Mouse (Mus musculus) G1E (cell line): ENCODE measurements at regions not wholly inside any gene's neighbourhood (a gene's known extent, or its start where the extent isn't known, plus 50 kb on each side); places are given as distances from the start of the nearest gene placed in this dataset.

Source experiments
- ATAC-seq: 2 replicates; pipeline ENCODE4 v1.8.0; 2016; ENCODE audit warnings: mild to moderate bottlenecking; ENCODE audit not compliant: insufficient number of reproducible peaks, poor library complexity, low FRiP score, severe bottlenecking; ENCODE audit errors: extremely low read depth
- DNase-seq: peaks from one replicate; pipeline ENCODE4 v3.0.0; 2012; ENCODE audit warnings: low spot score
- H3K27me3 ChIP-seq: 2 replicates; pipeline ENCODE4 v1.6.1; 2012; ENCODE audit warnings: mild to moderate bottlenecking, low read length, inconsistent platforms; ENCODE audit not compliant: insufficient read depth
- H3K36me3 ChIP-seq: replicated peaks from 2 replicates; pipeline ENCODE3; 2012; ENCODE audit warnings: mild to moderate bottlenecking, inconsistent platforms
- H3K4me1 ChIP-seq: 2 replicates; pipeline ENCODE4 v1.6.1; 2012; ENCODE audit warnings: low read depth, low read length, inconsistent platforms, mixed read lengths; ENCODE audit not compliant: insufficient read depth
- H3K4me3 ChIP-seq: 2 replicates; pipeline ENCODE4 v1.5.1; 2012; ENCODE audit warnings: low read depth, mild to moderate bottlenecking, inconsistent platforms, low read length, moderate library complexity, mixed read lengths
- H3K9me3 ChIP-seq: replicated peaks from 2 replicates; pipeline ENCODE4 v1.6.1; 2012; ENCODE audit warnings: inconsistent platforms
- CTCF ChIP-seq: IDR thresholded peaks from 2 replicates; pipeline ENCODE4 v1.5.1; 2012; ENCODE audit warnings: low read depth, low read length, inconsistent platforms, mixed read lengths
- GATA1 ChIP-seq: IDR thresholded peaks from 2 replicates; pipeline ENCODE4 v1.6.1; 2012; ENCODE audit warnings: borderline replicate concordance, low read length, inconsistent platforms, mixed read lengths
- GATA2 ChIP-seq: IDR thresholded peaks from 2 replicates; pipeline ENCODE4 v1.6.1; 2012; ENCODE audit warnings: low read depth, low read length, inconsistent platforms, borderline replicate concordance
- POLR2AphosphoS5 ChIP-seq: IDR thresholded peaks from 2 replicates; pipeline ENCODE4 v1.6.1; 2012; ENCODE audit warnings: low read depth, low read length, inconsistent platforms; ENCODE audit not compliant: insufficient replicate concordance
- TAL1 ChIP-seq: conservative IDR thresholded peaks from 2 replicates; pipeline ENCODE4 v1.6.1; 2012; ENCODE audit warnings: low read depth, low read length, inconsistent platforms, mixed read lengths

GRCm38 (mm10) chr9:120763802-120764201, 165.2 kb upstream of the Ctnnb1 start:
- TF ChIP-seq GATA2 = no peak
- Histone ChIP-seq H3K4me3 (no peak overlapping the region), H3K36me3 (no peaks in the 10 kb centered on the region), H3K27me3 (peaks cover 12% of the 10 kb centered on the region; the same call in 1 of the 2 replicates), H3K4me1 (peaks cover 5% of the 10 kb centered on the region; the same call in 1 of the 2 replicates), H3K9me3 (no peaks in the 10 kb centered on the region)
- DNase-seq = no peak
- ATAC-seq = no peak

GRCm38 (mm10) chr9:120764663-120765062, 164.4 kb upstream of the Ctnnb1 start:
- TF ChIP-seq TAL1 (no peak), POLR2AphosphoS5 (no peak), CTCF (no peak), GATA1 (no peak), GATA2 (no peak)
- no peak for DNase-seq
- ATAC-seq = no peak
- Histone ChIP-seq H3K9me3 (no peaks in the 10 kb centered on the region), H3K27me3 (peaks cover 15% of the 10 kb centered on the region; the same call in 1 of the 2 replicates), H3K36me3 (no peaks in the 10 kb centered on the region), H3K4me1 (peaks cover 7% of the 10 kb centered on the region), H3K4me3 (no peak overlapping the region)

- TF ChIP-seq TAL1 (no peak), GATA2 (no peak), GATA1 (no peak), CTCF (no peak), POLR2AphosphoS5 (no peak)
- no peak for DNase-seq
- H3K36me3 ChIP-seq = no peaks in the 10 kb centered on the region
- peaks cover 8% of the 10 kb centered on the region for H3K4me1 ChIP-seq
- no peaks in the 10 kb centered on the region for H3K9me3 ChIP-seq
- peaks cover 18% of the 10 kb centered on the region; the same call in 1 of the 2 replicates for H3K27me3 ChIP-seq
- no peak for ATAC-seq
- no peak overlapping the region for H3K4me3 ChIP-seq
Measured at GRCm38 (mm10) chr9:120765292-120765691, 163.7 kb upstream of the Ctnnb1 start.

DNA sequence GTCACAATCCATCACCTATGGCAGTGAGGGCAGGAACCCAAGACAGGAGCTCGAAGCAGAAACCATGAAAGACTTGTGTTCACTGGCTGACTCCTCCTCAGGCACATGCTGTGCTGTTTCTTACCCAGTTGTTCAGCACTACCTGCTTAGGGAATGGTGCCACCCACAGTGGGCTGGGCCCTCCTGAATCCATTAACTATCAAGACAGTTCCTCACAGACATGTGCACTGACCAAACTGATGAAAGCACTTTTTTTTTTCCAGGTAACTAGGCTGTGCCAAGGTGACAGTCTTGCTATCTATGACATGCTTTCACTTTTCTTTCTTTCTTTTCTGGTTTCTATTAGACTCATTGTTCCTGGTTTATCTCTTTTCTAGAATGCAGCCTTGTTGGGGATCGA, 162.1 kb upstream of the Ctnnb1 start:
- no peaks in the 10 kb centered on the region for H3K9me3 ChIP-seq

DNA sequence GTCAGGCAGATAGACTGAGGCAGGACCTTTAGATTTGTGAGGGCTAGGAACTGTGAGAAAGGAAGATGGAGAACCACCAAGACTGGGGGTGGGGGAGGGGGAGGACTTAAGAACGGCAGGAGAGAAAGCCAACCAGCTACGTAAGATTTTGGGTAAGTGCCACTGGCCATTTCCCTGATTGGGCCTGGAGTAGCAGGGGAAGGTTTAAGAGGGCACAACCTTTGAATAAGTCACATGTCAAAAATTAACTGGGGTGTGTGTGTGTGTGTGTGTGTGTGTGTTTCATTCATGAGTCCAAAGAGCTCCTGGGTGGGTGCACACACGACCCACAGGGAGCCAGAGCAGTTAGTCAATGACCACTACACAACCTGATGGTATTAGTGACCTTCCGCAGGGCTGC, 161.6 kb upstream of the Ctnnb1 start:
- TF ChIP-seq GATA1 (no peak), POLR2AphosphoS5 (no peak), GATA2 (no peak), CTCF (no peak), TAL1 (no peak)
- DNase-seq (no peak), ATAC-seq (no peak)
- H3K36me3 ChIP-seq = no peaks in the 10 kb centered on the region
- no peaks in the 10 kb centered on the region for H3K9me3 ChIP-seq
- peaks cover 18% of the 10 kb centered on the region; the same call in 1 of the 2 replicates for H3K27me3 ChIP-seq
- peaks cover 25% of the 10 kb centered on the region for H3K4me1 ChIP-seq
- no peak overlapping the region for H3K4me3 ChIP-seq

More for the DNA sequence above, 162.1 kb upstream of the Ctnnb1 start:
- TF ChIP-seq POLR2AphosphoS5 (no peak), TAL1 (no peak), CTCF (no peak), GATA2 (no peak), GATA1 (no peak)
- H3K27me3 ChIP-seq = peaks cover 18% of the 10 kb centered on the region; the same call in 1 of the 2 replicates
- peaks cover 20% of the 10 kb centered on the region for H3K4me1 ChIP-seq
- ATAC-seq (no peak), DNase-seq (no peak)
- H3K4me3 ChIP-seq = no peak overlapping the region
- no peaks in the 10 kb centered on the region for H3K36me3 ChIP-seq

GRCm38 (mm10) chr9:120769056-120769455, 160.0 kb upstream of the Ctnnb1 start:
- Histone ChIP-seq H3K4me3 (no peak overlapping the region), H3K27me3 (peaks cover 18% of the 10 kb centered on the region; the same call in 1 of the 2 replicates), H3K36me3 (no peaks in the 10 kb centered on the region), H3K4me1 (peaks cover 37% of the 10 kb centered on the region), H3K9me3 (no peaks in the 10 kb centered on the region)
- ATAC-seq (no peak), DNase-seq (no peak)
- no peak for TF ChIP-seq GATA1
- TF ChIP-seq GATA2 = no peak
- TF ChIP-seq CTCF = no peak
- no peak for TF ChIP-seq POLR2AphosphoS5
- no peak for TF ChIP-seq TAL1

DNA sequence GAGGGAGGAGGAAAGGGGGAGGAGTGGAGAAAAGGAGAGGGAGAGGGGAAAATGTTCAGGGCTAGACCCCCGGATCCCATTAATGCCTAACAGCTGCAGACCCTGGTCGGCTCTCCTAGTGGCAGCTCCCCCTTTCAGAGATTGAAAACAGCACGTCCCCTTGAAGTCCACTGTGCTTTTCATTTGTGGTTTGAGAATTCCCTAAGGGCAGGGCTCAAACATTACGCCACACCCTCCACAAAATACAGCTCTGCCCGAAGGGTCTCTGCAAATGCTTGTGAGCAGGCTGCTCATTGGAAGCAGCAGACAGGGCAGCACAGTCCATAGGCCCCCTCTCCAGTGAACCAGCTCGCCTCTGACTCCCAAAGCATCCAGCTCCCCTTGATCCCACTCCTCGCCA, 159.3 kb upstream of the Ctnnb1 start:
- no peak for DNase-seq
- no peak for ATAC-seq
- Histone ChIP-seq H3K36me3 (no peaks in the 10 kb centered on the region), H3K4me1 (peaks cover 37% of the 10 kb centered on the region), H3K27me3 (peaks cover 18% of the 10 kb centered on the region; the same call in 1 of the 2 replicates), H3K4me3 (no peak overlapping the region), H3K9me3 (no peaks in the 10 kb centered on the region)
- TF ChIP-seq CTCF (no peak), GATA1 (no peak), TAL1 (no peak), POLR2AphosphoS5 (no peak), GATA2 (no peak)
